Mouse (Mus musculus) limb, embryonic 11.5 days (tissue): ENCODE results near the gene Fgf22. TPM values are rescaled to one million over a fixed set of nuclear protein-coding genes. Genes with fewer than 3 reads are reported as not detected.
A peak's percentile ranks its signal among the peaks of the same experiment; 100 is the strongest.

Experiments
- ATAC-seq: fragments of 200-750 bp; cut with Nextera tagmentation; 2 replicates; pipeline ENCODE4 v1.8.0; 2017; ENCODE audit warnings: low read depth; ENCODE audit not compliant: insufficient number of reproducible peaks, low FRiP score, low TSS enrichment
- DNase-seq: peaks from one replicate; pipeline ENCODE4 v3.0.0-alpha.2; 2015; ENCODE audit warnings: low spot score
- H3K27ac ChIP-seq: fragments of 300-500 bp; sonication (generic); replicated peaks from 2 replicates; pipeline ENCODE4 v1.5.1; 2014; ENCODE audit warnings: low read depth, mild to moderate bottlenecking, low read length
- H3K27me3 ChIP-seq: fragments of 300-500 bp; sonication (generic); 2 replicates; pipeline ENCODE4 v1.6.1; 2014; ENCODE audit warnings: mild to moderate bottlenecking, low read length, mixed read lengths; ENCODE audit not compliant: control insufficient read depth, insufficient read depth
- H3K36me3 ChIP-seq: fragments of 300-500 bp; sonication (generic); 2 replicates; pipeline ENCODE4 v1.6.1; 2014; ENCODE audit warnings: mild to moderate bottlenecking, low read length, moderate library complexity, mixed read lengths; ENCODE audit not compliant: control insufficient read depth, insufficient read depth
- H3K4me1 ChIP-seq: fragments of 300-500 bp; sonication (generic); 2 replicates; pipeline ENCODE4 v1.6.1; 2014; ENCODE audit warnings: low read length, mixed read lengths; ENCODE audit not compliant: control insufficient read depth, insufficient read depth
- H3K4me2 ChIP-seq: fragments of 300-500 bp; sonication (generic); 2 replicates; pipeline ENCODE4 v1.6.1; 2014; ENCODE audit warnings: low read depth, mild to moderate bottlenecking, moderate library complexity; ENCODE audit not compliant: severe bottlenecking
- H3K4me3 ChIP-seq: fragments of 300-500 bp; sonication (generic); 2 replicates; pipeline ENCODE4 v1.5.1; 2014; ENCODE audit warnings: low read depth, low read length
- H3K9ac ChIP-seq: fragments of 300-500 bp; sonication (generic); 2 replicates; pipeline ENCODE4 v1.6.1; 2014; ENCODE audit warnings: mild to moderate bottlenecking, low read length
- H3K9me3 ChIP-seq: fragments of 300-500 bp; sonication (generic); 2 replicates; pipeline ENCODE4 v1.6.1; 2016; ENCODE audit warnings: low read length; ENCODE audit not compliant: control insufficient read depth
- WGBS: fragments of 180-500 bp; shearing (Covaris S2); extraction: QIAGEN DNeasy Blood & Tissue Kit; methylation state at CpG from one replicate; pipeline ENCODE4 v1.1.7; 2014; 5-methylcytosine and 5-hydroxymethylcytosine counted together
- polyA plus RNA-seq: library from polyadenylated mRNA; unstranded; fragments of >200 nt; fragmentation: Nextera tagmentation; extraction: Ambion mirVana; gene quantifications from 2 replicates; pipeline ENCODE4 v1.2.1, GENCODE M21; 2014

Gene Fgf22
- polyA plus RNA-seq, 1 experiment from 2014 or later = 0.33 TPM

DNA sequence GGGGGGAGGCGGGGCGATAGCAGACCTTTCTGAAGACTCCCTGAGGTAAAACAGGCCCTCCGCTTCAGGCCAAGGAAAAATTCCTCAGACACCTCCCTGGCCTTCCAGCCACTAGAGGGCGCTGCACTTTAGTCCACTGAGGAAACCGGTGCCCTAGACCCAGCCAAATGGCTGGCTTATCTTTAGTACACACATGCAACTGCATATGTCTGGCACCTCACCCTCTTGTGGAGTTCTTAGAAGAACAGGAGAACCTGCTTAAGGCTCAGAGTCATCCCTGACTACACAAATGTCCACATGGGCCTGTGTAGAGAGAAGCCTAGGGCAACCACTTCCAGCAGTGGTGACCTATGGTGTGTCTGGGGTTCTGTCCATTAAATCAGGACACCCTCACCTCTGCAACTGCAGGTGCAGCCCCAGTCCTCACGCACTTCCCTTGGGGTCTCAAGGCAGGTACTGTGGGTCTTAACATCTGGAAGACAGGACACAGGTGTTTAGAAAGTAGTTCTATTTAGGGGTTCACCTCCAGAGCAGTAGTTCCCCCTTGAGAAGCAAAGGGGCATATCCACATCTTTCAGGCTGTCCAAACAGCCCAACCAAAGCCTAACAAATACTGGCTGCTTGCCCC lies 42.3 kb upstream of the Fgf22 start:
- Histone ChIP-seq H3K9ac (no peak overlapping the region), H3K4me2 (no peak overlapping the region), H3K4me1 (peaks cover 8% of the 10 kb centered on the region), H3K27me3 (peaks cover 34% of the 10 kb centered on the region), H3K4me3 (no peak overlapping the region), H3K36me3 (peaks cover 27% of the 10 kb centered on the region), H3K9me3 (no peaks in the 10 kb centered on the region), H3K27ac (no peak overlapping the region)
- peak; percentile 86 for DNase-seq
- 0 out of 2 replicates have a peak, but pooled peaks have one; percentile 23 for ATAC-seq
- WGBS = 14% methylated on average over 4 of the region's 6 CpGs

DNA sequence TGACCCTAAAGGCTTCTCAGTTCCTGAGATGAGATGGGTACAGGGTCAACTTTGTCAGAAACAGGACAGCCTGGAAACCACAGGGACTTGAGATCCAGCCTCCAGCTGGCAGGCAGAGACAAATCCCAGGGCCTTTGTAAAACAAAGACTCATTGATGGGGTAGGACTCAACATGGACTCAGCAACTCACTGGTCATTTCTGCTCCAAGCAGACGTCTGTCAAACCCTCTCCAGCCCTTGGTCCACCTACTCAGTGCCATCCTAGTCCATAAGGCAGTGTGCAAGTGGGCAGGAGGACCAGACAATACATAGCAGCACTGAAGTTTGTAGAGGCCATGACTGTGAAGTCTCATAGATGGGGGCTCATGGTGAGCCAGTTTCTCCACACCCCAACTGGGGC lies 41.7 kb upstream of the Fgf22 start:
- no peak overlapping the region for H3K4me2 ChIP-seq
- no peak for ATAC-seq
- 65% methylated on average over 1 of the region's 1 CpGs for WGBS
- peaks cover 27% of the 10 kb centered on the region for H3K36me3 ChIP-seq
- H3K27me3 ChIP-seq = peaks cover 40% of the 10 kb centered on the region
- H3K9me3 ChIP-seq = no peaks in the 10 kb centered on the region
- no peak overlapping the region for H3K27ac ChIP-seq
- DNase-seq = no peak
- no peak overlapping the region for H3K9ac ChIP-seq
- peaks cover 11% of the 10 kb centered on the region for H3K4me1 ChIP-seq
- no peak overlapping the region for H3K4me3 ChIP-seq

DNA sequence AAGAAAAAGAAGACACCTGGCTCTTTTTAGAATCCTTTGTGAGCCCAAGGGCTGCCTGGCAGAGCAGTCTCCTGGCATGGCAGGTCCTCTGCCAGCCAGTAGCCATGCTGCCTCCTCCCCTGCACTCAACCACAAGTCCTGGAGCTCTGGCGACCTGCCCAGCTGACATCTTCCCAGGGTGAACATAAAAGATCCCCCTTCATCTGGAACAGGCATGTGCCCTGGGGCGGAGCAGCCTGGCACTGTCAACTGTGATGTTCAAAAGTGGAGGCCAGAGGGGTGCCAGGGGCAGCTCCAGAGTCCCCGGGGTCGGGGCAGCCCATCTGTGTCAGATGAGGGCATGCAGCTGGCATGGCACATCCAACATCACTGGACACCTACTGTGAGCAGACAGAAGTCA lies 39.9 kb upstream of the Fgf22 start:
- no peak overlapping the region for H3K4me2 ChIP-seq
- no peak overlapping the region for H3K9ac ChIP-seq
- no peaks in the 10 kb centered on the region for H3K9me3 ChIP-seq
- ATAC-seq (no peak), DNase-seq (no peak)
- peaks cover 14% of the 10 kb centered on the region for H3K36me3 ChIP-seq
- peaks cover 45% of the 10 kb centered on the region for H3K27me3 ChIP-seq
- H3K4me3 ChIP-seq = no peak overlapping the region
- no peak overlapping the region for H3K27ac ChIP-seq
- H3K4me1 ChIP-seq = peaks cover 11% of the 10 kb centered on the region
- WGBS = 69% methylated on average over 4 of the region's 4 CpGs

DNA sequence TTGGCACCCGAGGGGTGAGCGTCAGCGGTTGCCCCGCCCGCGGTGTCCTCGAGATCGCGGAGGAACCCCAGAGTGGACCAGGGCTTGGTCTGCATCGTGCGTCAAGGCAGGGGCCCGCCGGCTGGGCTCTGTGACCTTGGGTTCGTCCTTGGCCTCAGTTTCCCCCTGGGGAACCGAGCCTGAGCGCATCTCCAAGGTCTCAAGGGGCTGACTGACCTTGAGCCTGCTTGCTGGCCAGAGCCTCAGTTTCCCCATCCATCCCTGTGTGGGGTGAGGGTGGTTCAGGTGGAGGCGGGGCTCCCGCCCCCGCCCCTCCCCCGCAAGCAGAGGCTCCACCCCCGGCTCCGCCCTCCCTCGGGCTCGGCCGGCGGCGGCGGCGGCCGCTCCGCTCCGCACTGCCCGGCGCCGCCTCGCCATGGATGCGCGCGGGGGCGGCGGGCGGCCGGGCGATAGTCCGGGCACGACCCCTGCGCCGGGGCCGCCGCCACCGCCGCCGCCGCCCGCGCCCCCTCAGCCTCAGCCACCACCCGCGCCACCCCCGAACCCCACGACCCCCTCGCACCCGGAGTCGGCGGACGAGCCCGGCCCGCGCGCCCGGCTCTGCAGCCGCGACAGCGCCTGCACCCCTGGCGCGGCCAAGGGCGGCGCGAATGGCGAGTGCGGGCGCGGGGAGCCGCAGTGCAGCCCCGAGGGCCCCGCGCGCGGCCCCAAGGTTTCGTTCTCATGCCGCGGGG lies 38.5 kb upstream of the Fgf22 start, which contains the start of gene Hcn2:
Hcn2 (plus strand) TSS at position 381 of the 734 bp plus-strand sequence.
- ATAC-seq = no peak

DNA sequence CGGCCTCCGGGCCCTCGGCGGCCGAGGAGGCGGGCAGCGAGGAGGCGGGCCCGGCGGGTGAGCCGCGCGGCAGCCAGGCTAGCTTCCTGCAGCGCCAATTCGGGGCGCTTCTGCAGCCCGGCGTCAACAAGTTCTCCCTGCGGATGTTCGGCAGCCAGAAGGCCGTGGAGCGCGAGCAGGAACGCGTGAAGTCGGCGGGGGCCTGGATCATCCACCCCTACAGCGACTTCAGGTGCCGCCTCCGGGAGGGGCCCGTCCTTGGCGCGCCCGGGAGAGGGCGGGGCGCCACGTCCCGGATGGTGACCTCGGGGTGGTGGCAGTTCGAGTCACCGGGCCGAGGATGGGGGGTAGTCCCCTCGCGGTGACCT lies 37.9 kb upstream of the Fgf22 start:
- H3K27me3 ChIP-seq = peaks cover 47% of the 10 kb centered on the region
- H3K4me2 ChIP-seq = peak overlapping the region; percentile 88
- no peaks in the 10 kb centered on the region for H3K36me3 ChIP-seq
- WGBS = 0% methylated on average over 37 of the region's 44 CpGs
- H3K9ac ChIP-seq = peak overlapping the region; percentile 40; the same call in 1 of the 2 replicates
- peak overlapping the region; percentile 39 for H3K4me3 ChIP-seq
- ATAC-seq (no peak), DNase-seq (no peak)
- H3K27ac ChIP-seq = no peak overlapping the region
- H3K4me1 ChIP-seq = peaks cover 11% of the 10 kb centered on the region
- H3K9me3 ChIP-seq = no peaks in the 10 kb centered on the region

More for the DNA sequence above, 38.5 kb upstream of the Fgf22 start, which contains the start of gene Hcn2:
- Histone ChIP-seq H3K27me3 (peaks cover 47% of the 10 kb centered on the region), H3K4me1 (peaks cover 11% of the 10 kb centered on the region), H3K9ac (peak within 1 kb of the TSS; percentile 40; the same call in 1 of the 2 replicates), H3K9me3 (no peaks in the 10 kb centered on the region), H3K27ac (no peak within 1 kb of the TSS), H3K36me3 (peaks cover 4% of the 10 kb centered on the region; the same call in 1 of the 2 replicates), H3K4me2 (peak within 1 kb of the TSS; percentile 88), H3K4me3 (peak within 1 kb of the TSS; percentile 39)
- 3% methylated on average over 33 of the region's 91 CpGs for WGBS
- DNase-seq = no peak

DNA sequence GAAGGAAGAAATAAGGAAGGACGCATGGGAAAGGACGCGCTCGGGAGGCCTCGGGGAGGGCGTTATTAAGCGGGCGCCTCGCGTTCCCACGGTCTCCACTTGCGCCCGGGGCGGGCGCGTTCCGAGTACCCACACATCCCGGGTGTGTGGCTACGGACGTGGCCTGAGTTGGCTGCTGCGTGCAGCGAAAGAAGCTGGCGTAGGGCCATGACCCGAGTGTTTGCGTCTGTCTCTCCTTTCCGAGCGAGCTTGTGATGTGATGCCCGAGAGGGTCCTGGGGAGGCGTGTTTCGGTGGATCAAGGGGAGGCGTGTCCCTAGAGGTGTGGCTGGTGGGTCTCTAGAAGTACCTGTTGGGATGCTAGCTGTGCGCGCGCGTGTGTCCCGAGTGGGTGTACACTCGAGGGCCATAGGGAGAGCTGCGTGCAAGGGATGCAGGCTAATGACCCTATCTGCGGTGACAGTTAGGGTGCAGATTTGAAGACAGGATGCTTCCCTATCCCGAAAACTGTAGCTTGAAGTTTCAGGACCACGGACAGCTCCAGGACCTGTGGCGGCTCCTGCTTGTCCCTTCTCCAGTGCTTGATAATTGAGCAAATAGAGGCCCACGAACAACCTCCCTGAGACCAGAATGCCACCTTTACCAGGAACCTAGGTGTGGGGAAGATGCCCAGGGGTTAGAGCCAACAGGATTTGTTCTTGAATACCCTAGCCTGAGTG lies 37.1 kb upstream of the Fgf22 start:
- WGBS = 7% methylated on average over 43 of the region's 43 CpGs

DNA sequence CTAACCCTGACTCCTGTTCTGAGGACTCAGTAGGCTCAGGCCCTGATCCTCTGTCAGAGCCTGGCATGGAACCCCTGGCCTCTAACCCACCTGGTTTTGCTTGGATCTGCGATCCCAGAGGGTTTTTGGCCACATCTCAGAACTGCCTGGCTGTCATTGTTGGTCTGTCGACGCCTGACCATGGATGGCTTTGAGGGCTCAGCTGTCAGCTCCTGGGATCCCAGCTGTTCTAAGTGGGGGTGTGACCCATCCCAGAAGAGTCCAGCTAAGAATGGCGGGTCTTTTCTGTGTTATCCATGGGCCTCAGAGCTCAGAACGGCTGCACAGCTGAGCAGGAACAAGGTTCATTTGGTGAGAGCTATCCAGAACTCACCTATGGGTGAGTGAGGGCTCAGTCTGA lies 33.8 kb upstream of the Fgf22 start:
- H3K4me2 ChIP-seq = no peak overlapping the region

More for the DNA sequence above, 37.1 kb upstream of the Fgf22 start:
- no peak for ATAC-seq
- Histone ChIP-seq H3K4me3 (0 out of 2 replicates have a peak overlapping the region, but pooled peaks have one; percentile 1), H3K9me3 (no peaks in the 10 kb centered on the region), H3K27me3 (peaks cover 47% of the 10 kb centered on the region), H3K27ac (no peak overlapping the region), H3K4me2 (peak overlapping the region; percentile 17; the same call in 1 of the 2 replicates), H3K4me1 (peaks cover 11% of the 10 kb centered on the region), H3K9ac (no peak overlapping the region), H3K36me3 (no peaks in the 10 kb centered on the region)
- peak; percentile 92 for DNase-seq

DNA sequence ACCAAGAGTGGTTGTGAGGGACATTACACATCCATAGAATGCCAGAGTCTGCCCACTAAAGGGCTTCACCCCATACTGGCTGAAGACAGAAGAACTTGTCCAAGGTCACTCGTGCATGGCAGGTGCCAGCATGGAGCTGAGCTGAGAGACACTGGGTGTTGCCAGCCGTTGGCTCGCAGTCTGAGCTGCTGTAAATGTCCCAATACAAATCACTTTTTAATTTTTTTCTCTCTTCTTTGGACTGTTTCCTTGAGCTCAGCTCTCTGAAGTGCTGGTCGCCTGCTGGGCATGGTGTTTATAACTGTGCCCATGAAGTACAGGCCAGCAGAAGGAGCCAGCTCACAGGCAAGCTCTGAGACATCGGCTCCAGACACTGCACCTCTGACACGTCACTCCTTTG lies 31.8 kb upstream of the Fgf22 start:
- Histone ChIP-seq H3K27ac (no peak overlapping the region), H3K27me3 (peaks cover 8% of the 10 kb centered on the region), H3K4me3 (no peak overlapping the region), H3K36me3 (no peaks in the 10 kb centered on the region), H3K4me1 (no peaks in the 10 kb centered on the region), H3K9ac (no peak overlapping the region), H3K9me3 (no peaks in the 10 kb centered on the region), H3K4me2 (no peak overlapping the region)
- ATAC-seq = no peak
- 81% methylated on average over 6 of the region's 6 CpGs for WGBS
- DNase-seq = no peak

More for the DNA sequence above, 33.8 kb upstream of the Fgf22 start:
- Histone ChIP-seq H3K4me3 (no peak overlapping the region), H3K4me1 (peaks cover 11% of the 10 kb centered on the region), H3K36me3 (no peaks in the 10 kb centered on the region), H3K9ac (no peak overlapping the region), H3K9me3 (no peaks in the 10 kb centered on the region), H3K27me3 (peaks cover 28% of the 10 kb centered on the region), H3K27ac (no peak overlapping the region)
- ATAC-seq = no peak
- no peak for DNase-seq
- 71% methylated on average over 5 of the region's 5 CpGs for whole genome bisulfite sequencing
